Mouse (Mus musculus): Measurements from ENCODE around the gene Casp6.

The Casp6 gene

DNA sequence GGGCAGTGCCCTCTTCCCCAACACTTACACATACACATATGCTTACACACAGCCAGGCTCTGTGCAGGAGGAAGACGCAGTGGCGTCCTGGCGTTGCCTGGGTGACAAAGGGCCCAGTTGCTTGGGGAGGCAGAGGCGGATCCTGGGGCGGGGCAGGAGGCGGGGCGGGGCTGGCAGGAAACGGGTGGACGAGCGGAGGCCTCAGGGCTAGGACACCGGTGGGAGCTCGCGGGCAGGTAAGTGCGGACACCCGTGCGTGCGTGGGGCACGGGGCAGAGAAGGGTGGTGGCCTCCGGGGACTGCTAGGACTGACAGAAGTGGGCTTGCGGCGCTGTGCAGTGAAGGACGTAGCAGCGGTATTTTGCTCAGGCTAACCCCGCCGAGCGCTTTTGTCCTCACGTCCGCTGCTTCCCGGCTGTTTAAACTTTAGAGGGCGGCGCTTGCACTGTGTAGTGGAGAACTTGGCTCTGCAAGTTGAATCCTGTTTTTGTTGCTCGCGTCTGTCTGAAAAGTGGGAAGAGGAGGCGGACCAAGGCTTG lies at the start of gene Casp6:
Casp6 (plus strand) TSS at position 155 of the 539 bp plus-strand sequence.
- peak; percentile 78 for ATAC-seq (ENCODE audit: insufficient number of reproducible peaks, low FRiP score, low TSS enrichment)

DNA sequence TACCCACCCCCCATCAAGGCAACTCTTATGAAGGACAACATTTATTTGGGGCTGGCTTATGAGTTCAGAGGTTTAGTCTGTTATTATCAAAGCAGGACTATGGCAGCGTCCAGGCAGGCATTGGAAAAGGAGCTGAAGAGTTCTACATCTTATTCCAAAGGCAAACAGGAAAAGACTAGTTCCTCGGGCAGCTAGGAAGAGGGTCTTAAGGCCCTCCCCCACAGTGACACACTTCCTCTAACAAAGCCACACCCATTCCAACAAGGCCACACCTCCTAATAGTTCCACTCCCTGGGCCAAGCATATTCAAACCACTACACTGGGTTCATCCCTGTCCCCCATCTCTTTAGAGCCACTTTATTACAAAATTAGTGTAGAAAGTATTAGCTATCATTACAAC lies 38.6 kb upstream of the Casp6 start:
- ATAC-seq (ENCODE audit: insufficient number of reproducible peaks, low FRiP score, low TSS enrichment): no peak

DNA sequence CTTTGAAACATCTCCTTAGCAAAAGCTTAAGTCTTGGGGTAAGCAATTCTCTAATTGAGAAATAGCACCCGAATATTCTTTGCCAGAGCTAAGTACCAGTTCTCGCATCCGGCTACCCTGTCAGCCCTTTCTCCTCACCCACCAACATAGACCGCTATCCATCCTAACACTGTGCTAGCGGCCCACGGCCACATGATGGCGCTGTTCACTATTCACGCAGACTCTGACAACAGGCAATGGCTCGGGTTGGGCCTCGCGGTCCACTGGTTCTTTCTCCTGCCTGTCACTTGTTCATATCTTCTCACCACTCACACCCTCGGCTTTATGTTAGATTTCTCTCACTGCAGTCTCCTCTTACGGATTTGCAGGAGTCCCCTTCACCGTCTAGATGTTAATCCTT lies 37.5 kb upstream of the Casp6 start:
- ATAC-seq (ENCODE audit: insufficient number of reproducible peaks, low FRiP score, low TSS enrichment): no peak

DNA sequence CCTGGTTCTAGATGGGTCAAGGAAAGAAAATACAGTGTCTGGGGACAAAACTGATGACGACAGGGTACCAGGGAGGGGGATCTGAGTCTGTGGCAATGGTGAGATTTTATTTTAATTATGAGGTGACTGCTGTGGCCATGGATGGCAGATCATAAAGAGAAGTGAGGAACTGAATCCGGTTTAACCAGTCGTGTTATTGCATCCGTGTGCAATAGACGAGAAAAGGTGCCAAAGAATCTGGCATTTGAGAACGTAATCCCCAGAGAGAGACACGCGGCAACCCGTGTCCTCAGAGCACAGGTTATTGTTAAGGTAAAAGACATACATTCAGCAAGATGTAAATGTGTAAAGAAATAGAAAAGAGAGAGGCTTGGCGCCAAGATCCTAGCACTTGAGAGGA lies 23.9 kb upstream of the Casp6 start:
- no peak for ATAC-seq (ENCODE audit: insufficient number of reproducible peaks, low FRiP score, low TSS enrichment)

DNA sequence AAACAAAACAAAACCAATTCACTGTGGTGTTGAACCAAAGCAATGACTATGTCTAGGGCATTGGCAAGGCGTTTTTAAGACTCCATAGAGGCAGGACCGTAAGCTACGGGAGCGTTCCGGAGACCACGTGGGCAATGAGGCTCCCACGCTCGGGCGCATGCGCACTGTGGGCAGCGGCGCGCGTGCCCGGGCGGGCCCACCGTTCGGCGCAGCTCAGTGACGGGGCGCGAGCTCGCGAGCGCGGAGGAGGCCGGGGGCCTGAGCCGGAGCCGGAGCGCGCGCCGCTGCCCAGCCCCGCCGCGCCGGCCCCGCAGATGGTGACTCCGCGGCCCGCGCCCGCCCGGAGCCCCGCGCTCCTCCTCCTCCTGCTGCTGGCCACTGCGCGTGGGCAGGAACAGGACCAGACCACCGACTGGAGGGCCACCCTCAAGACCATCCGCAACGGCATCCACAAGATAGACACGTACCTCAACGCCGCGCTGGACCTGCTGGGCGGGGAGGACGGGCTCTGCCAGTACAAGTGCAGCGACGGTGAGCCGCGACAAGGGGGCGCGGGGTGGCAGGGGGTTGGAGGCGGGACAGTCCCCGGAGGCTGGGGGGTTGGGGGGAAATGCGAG lies 22.7 kb upstream of the Casp6 start, which contains the start of gene Pla2g12a:
Pla2g12a (plus strand) TSS at position 202 of the 617 bp plus-strand sequence.
- ATAC-seq (ENCODE audit: insufficient number of reproducible peaks, low FRiP score, low TSS enrichment): peak; percentile 86

DNA sequence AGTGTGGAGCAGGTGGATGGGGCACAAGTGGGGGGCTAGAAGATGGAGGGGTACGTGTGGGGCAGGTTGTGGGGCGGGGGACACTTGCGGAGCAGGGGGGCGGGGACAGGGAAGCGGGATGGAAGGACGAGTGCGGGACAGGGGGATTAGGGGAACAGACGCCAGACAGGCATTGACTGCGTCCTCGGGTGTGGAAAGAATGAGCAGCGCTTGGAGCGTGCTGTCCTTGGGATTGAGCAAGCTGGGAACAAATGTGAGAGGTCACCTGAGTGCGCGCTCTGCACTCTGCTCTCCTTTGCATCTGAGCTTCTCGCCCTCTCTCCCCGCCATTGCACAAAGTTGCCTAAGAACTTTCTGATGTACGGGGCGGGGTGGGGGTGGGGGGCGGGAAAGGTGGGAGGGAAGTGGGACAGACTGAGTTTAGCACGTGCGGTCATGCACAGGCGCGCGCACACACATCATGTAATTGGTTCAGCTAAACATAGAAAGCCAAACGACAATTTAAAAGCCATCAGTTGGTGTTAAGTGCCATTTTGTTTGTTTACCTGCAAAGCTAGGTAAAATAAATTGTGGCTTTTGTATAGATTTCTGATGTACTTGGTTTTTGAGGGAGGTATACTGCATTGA lies 22.0 kb upstream of the Casp6 start:
- ATAC-seq (ENCODE audit: insufficient number of reproducible peaks, low FRiP score, low TSS enrichment): no peak

DNA sequence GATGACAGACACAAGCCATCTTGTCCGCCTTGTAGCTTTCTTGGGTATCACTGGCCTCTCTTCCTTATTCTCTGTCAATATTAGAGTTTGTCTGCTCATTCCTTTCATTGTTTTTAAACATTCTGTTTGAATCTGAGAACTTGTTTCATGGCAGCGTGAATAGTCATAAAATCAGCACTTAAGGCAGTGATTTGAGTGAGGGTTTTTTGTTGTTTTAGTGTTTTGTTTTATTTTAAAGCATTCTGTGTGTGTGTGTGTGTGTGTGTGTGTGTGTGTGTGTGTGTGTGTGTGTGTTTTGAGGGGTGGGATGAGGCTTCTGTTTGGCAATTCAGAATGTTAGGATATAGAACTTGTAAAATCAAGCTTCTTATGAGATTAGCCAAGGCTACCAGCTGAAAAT lies 21.3 kb upstream of the Casp6 start:
- ATAC-seq (ENCODE audit: insufficient number of reproducible peaks, low FRiP score, low TSS enrichment): no peak

DNA sequence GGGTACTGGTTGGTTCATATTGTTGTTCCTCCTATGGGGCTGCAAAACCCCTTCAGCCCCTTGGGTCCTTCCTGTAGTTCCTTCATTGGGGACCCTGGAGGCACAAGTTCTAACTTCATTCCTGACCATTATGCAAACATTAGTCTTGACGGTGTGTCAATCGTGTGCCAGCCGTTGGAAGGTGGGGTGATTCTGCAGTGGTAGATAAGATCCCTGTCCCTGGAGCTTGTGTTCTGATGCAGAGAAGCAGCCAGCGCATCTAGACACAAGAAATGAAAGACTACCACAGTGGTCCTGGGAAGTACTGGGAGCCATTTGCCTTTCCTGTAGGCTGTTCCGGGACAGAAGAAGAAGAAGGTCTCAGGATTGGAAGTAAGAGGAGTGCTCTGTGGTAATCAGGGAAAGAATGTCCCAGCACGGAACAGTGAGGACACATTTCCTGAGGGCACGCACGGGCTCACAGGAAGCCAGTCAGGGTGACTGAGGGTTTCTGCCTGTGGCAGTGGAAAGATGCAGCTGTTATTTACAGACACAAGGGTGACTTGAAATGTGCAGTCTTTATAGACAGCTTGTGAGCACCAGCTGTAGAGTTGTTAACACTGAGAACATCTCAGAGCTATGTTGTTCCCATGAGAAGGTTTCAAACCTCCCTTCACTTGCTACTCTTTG lies 20.2 kb upstream of the Casp6 start:
- ATAC-seq (ENCODE audit: insufficient number of reproducible peaks, low FRiP score, low TSS enrichment): no peak

DNA sequence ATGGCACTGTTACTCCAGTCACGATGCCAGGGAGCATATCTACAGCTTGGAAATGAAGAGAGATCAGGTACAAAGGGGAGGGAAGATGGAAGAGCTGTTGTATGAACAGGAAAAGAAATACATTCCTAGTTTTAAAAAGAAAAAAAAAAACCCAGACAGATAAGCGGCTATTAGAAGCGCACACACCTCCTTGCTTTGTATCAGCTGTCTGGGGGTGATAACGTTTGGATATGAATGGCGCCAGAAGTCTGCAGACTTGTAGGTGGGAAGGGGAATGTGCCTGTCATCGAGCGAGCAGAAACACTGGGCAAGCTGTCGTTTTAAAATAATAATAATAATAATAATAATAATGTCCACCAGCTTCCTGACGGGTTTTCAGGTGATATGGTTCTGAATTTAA lies 15.6 kb upstream of the Casp6 start:
- ATAC-seq (ENCODE audit: insufficient number of reproducible peaks, low FRiP score, low TSS enrichment): no peak

DNA sequence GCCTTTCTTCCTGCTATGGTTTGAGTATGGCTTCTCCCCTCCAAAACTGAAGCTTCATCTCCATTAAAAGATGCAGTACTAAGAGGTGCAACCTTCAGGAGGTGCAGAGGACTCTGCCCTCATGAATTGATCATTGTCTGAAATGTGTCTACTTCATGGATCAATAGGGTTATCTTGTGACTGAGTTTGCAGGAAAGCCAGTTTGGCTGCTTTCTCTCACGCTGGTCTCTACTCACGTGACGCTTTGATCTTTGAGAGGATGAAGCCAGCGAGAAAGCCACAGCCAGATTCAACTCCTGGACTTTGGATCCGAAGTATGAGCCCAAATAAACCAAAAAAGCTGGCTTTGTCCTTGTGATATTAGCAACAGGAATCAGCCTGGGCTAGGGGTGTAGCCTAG lies 14.8 kb upstream of the Casp6 start:
- ATAC-seq (ENCODE audit: insufficient number of reproducible peaks, low FRiP score, low TSS enrichment): no peak

DNA sequence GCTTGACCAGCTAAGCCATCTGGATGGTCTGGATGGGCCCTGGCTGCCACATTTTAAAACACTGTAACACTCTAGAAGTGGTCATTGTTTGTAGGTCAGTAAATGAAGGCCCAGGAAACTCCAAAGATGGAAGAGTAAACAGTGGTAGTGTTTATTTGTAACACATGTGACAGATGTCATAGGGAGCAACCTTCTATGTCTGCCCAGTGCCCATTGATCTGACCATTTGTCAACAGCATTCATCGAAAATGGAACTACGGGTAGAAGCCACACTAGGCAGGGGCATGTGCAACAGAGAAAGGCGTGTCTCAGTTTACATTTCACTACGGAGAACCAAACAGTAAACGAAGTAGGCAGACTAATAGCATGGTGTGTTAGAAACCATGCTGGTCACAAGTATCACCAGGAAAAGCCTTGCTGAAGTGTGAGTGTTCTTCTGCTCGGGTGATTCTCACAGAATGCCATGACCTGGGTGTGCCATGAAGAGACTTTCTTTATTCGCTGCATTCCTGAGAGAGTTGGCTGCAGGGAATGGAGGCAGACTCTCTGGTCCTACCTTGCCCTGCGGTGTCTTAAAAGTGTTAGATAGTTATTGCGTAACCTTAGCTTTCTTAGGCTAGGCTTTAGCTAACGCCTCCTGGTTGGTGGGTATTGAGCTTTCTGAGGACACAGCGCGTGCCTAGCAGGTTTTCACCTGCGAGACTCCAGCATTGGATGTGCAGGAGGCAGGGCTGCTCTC lies 13.3 kb upstream of the Casp6 start:
- no peak for ATAC-seq (ENCODE audit: insufficient number of reproducible peaks, low FRiP score, low TSS enrichment)

DNA sequence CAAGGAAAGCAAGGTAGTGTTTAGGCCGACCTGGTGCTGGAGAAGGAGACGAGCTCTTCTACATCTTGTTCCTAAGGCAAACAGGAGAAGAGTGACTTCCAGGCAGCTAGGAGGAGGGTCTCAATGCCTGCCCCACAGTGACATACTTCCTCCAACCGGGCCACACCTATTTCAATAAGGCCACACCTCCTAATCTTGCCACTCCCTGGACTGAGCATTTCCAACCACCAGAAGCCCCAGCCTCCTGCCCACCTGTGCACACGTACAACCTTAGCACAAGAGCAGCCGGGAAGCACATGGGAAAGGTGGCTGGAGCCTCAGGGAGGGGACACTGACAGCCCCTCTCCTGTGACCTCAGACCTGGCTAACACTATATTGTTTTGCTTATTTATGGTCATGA lies 9.2 kb upstream of the Casp6 start:
- no peak for ATAC-seq (ENCODE audit: insufficient number of reproducible peaks, low FRiP score, low TSS enrichment)

DNA sequence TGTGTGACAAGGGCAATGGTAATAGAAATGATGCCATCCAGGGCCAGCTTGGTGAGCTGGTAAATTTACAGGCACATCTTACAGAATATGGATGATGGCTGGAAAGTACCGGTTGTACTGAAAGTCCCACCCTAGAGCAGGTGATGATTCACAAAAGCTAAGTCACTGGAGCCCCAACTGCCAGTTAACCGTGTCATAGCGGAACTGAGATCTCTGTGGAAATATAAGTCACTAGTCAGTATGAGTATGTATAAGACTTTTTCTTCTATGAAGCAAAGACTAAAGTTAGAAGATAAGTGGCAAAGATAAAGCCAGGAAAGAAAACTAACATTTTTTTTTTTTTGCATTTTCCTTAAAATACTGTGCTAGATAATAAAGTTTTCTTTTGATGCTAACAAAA lies 8.1 kb upstream of the Casp6 start:
- ATAC-seq (ENCODE audit: insufficient number of reproducible peaks, low FRiP score, low TSS enrichment): no peak

DNA sequence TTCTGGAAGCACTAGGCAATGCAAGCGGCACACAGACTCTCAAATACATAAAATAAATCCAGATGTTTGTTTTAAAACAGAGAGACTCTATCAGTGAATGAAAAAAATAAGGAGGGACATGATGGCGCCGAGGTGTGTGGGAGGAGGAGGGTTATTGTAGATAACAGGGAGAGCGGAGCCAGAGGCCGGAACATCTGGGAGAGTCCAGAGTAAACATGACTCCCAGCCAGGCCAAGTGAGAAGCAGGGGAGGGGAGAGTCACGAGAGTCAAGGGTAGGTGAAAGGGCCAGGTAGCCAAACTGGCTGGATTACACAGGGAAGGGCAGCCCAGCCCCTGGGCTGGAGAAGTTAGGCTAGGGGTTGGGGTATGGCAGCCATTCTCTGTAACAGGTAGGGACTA lies 4.6 kb upstream of the Casp6 start:
- ATAC-seq (ENCODE audit: insufficient number of reproducible peaks, low FRiP score, low TSS enrichment): no peak

DNA sequence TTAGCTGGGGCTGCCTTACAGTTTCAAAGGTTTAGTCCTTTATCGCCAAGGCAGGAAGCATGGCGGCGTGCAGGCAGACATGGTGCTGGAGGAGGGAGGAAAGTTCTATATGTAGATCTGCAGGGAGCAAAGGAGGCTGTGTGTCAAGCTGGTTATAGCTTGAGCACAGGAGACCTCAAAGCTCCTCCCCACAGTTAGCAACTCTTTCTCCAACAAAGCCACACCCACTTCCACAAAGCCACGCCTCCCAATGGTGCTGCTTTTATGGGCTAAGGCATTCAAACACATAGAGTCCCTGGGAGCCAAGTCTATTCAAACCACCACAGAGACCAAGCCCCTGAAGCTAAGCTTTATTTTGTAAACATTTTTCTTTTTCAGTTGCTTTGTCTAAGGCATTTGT lies 2.3 kb upstream of the Casp6 start:
- no peak for ATAC-seq (ENCODE audit: insufficient number of reproducible peaks, low FRiP score, low TSS enrichment)

DNA sequence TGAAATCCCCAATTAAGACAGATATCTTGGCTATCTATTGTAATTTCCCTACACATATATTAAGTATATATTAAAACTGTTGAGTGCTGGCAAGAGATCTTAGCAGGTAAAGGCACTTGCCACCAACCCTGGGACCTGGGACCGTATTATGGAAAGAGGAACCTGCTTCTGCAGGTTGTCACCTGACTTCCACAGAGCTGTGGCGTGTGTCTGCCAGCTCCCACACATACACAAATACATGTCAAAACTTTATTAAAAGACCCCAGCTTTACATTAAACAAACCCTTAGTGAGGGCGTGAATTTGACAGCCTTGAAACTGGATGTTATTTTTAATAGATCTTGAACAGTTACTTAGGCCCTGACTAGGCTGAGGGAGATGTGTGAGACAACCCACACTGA lies 2.1 kb downstream of the Casp6 start:
- no peak for ATAC-seq (ENCODE audit: insufficient number of reproducible peaks, low FRiP score, low TSS enrichment)

DNA sequence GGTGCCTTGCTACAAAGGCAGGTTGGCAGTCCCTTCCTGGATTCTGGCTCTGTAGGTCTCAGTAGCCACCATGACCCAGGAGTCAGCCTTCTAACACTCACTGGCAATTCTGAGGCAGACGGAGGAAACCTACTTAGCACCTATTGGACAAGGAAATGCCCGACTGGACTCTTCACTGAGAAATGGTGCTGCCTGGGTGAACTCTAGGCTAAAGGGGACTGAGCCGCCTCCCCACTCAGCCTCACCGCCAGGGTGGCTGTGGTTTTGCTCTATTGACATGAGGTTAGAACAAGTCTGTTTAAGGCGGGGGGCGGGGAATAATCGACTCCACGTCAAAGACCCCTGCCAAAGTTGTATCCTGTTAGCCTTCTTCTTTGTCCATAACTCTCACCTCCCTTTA lies 2.6 kb downstream of the Casp6 start:
- no peak for ATAC-seq (ENCODE audit: insufficient number of reproducible peaks, low FRiP score, low TSS enrichment)

DNA sequence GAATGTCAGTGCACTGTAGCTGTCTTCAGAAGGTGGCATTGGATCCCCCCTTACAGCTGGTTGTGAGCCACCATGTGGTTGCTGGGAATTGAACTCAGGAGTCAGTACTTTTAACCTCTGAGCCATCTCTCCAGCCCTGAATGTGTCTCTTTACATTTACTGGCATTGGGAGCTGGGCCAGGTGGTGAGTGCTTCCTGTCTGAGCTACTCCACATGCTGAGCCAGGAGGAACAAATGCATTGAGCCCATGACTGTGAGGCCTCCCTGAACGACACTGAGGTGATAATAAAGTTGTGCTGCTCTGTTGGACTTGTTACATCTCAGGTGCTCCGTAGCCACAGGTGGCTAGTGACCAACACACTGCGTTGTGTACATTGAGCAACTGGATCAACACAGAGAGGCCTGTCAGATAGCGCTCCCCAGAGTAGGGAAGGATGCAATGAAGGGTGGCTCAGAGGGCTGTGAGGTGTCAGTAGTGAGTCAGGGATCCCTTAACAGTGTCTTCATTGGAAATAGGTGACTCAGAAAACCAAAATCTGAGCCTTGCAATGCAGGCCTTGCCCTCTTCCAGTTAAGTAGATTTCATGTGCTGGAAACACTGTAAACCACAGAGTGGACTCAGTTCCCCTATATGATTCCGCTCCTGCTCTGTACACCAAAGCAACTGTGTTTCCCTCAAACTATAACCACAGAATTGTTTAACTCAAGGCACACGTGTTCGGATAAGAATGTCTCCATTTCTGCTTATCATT lies 3.3 kb downstream of the Casp6 start:
- no peak for ATAC-seq (ENCODE audit: insufficient number of reproducible peaks, low FRiP score, low TSS enrichment)

DNA sequence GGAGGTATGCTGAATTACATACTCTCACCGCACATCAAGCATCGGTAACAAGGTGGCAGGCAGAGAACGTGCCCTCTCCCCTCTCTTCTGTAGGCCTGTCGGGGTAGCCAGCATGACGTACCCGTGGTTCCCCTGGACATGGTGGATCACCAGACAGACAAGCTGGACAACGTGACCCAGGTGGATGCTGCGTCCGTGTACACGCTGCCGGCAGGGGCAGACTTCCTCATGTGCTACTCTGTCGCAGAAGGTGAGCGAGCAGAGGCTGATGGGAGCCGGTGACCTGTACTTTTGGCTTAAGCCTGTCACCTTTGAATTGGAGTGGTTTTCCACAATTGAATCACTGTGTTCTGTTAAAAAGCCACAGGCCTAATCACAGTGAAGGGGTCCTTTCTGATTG lies 10.8 kb downstream of the Casp6 start:
- no peak for ATAC-seq (ENCODE audit: insufficient number of reproducible peaks, low FRiP score, low TSS enrichment)

DNA sequence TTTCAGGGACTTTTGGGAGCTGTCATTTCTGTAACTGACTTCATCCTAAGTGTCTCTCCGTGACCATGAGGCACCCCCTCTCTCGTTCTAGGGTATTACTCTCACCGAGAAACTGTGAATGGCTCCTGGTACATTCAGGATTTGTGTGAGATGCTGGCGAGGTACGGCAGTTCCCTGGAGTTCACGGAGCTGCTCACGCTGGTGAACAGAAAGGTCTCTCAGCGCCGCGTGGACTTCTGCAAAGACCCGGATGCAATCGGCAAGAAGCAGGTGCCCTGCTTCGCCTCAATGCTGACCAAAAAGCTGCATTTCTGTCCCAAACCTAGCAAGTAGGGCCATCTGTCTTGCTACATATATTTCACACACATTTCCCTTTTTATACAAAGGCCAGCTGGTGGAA lies 12.0 kb downstream of the Casp6 start:
- no peak for ATAC-seq (ENCODE audit: insufficient number of reproducible peaks, low FRiP score, low TSS enrichment)

All from cerebellum, adult (tissue).